Mouse (Mus musculus): ENCODE data around the gene Tcp1.

- TF ChIP-seq MAFK (IDR thresholded peaks at IDR 0.05; ENCODE audit: insufficient read depth, low read depth, low read length) = no peak
- TF ChIP-seq HCFC1 (IDR thresholded peaks at IDR 0.05; ENCODE audit: borderline replicate concordance, insufficient read depth, low read length) = no peak
- no peak for TF ChIP-seq ZNF384 (IDR thresholded peaks at IDR 0.05; ENCODE audit: low read depth, low read length)
- no peak for TF ChIP-seq CHD2 (IDR thresholded peaks at IDR 0.05; ENCODE audit: low read depth, low read length)
- no peak for TF ChIP-seq ZC3H11A (IDR thresholded peaks at IDR 0.05; ENCODE audit: borderline replicate concordance, low read depth, low read length)
Observed at GRCm38 (mm10) chr17:12925703-12926180, 10.2 kb downstream of the Tcp1 start.
